Mouse (Mus musculus): ENCODE data around the gene Pdgfb. TPM values are rescaled to one million over a fixed set of nuclear protein-coding genes. Genes with fewer than 3 reads are reported as not detected.

The Pdgfb gene
- polyA plus RNA-seq, 1 experiment from 2014 or later: 10.0 TPM

DNA sequence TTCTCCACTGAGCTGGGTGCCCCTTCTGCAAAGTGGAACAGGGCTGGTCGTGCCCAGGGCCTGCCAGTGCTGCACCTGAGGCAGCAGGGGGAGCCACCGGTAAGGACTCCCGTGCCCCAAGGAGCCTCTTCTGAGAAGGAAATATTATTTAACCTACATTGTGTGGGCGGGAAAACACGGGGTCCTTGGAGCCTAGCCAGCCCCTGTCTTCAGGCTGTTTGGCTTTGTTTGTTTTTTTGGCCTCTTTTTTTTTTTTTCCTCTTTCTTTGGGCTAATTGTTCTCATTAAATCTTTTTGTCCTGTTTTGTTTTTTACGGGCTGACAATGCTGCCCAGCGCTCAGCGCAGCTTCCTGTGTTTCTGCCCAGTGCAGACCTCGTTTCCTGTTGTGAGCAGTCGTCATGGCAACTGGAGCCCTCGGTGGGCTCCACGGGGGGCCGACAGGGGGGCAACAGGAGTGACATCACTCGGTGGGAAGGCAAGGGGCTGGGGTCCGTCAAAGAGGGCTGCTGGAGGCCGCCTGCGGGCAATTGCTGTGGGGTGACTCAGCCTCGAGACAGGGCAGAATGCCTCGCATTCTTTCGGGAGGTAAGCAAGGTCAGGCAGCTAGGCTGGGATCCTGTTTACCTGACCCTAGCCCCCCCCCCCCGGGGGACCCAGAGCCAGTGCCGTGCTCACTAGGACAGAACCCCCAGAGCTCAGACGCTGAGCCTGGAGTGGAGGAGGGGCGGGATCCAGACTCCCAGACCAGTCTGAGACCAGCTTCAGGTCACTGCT is 64.3 kb downstream of the Pdgfb start:
- H3K4me3 ChIP-seq (ENCODE audit: inconsistent target): no peak overlapping the region
- H3K36me3 ChIP-seq (ENCODE audit: inconsistent target): no peaks in the 10 kb centered on the region
- 11% methylated on average over 24 of the region's 24 CpGs for WGBS (ENCODE audit: missing documents)
- no peak overlapping the region for H3K27ac ChIP-seq
- H3K79me2 ChIP-seq (ENCODE audit: inconsistent target): no peaks in the 10 kb centered on the region

- no peaks in the 10 kb centered on the region for H3K79me2 ChIP-seq (ENCODE audit: inconsistent target)
- no peak overlapping the region for H3K27ac ChIP-seq
- WGBS (ENCODE audit: missing documents): 92% methylated on average over 6 of the region's 6 CpGs
- no peaks in the 10 kb centered on the region for H3K36me3 ChIP-seq (ENCODE audit: inconsistent target)
- H3K4me3 ChIP-seq (ENCODE audit: inconsistent target): no peak overlapping the region
Measured at GRCm38 (mm10) chr15:79947681-79948080, 67.1 kb downstream of the Pdgfb start.

GRCm38 (mm10) chr15:79946790-79947189 is 68.0 kb downstream of the Pdgfb start:
- Histone ChIP-seq H3K4me3 (ENCODE audit: inconsistent target) (no peak overlapping the region), H3K27ac (no peak overlapping the region), H3K79me2 (ENCODE audit: inconsistent target) (no peaks in the 10 kb centered on the region), H3K36me3 (ENCODE audit: inconsistent target) (no peaks in the 10 kb centered on the region)
- WGBS (ENCODE audit: missing documents): 87% methylated on average over 9 of the region's 9 CpGs

GRCm38 (mm10) chr15:79946022-79946421 is 68.8 kb downstream of the Pdgfb start:
- 17% methylated on average over 4 of the region's 4 CpGs for WGBS (ENCODE audit: missing documents)
- H3K79me2 ChIP-seq (ENCODE audit: inconsistent target): no peaks in the 10 kb centered on the region
- H3K4me3 ChIP-seq (ENCODE audit: inconsistent target): no peak overlapping the region
- no peak overlapping the region for H3K27ac ChIP-seq
- no peaks in the 10 kb centered on the region for H3K36me3 ChIP-seq (ENCODE audit: inconsistent target)

Other genes with a start within 250 kb of the Pdgfb start
- 16.8 to 18.9 TPM (median 17.3 TPM) in 3 replicates for gene Dnal4, start 237.1 kb downstream of the Pdgfb start, polyA plus RNA-seq (2018)
- gene Nptxr, start 210.2 kb downstream of the Pdgfb start, polyA plus RNA-seq (2018): 0.20 to 0.89 TPM (median 0.76 TPM) in 3 replicates
- gene Npcd, start 180.7 kb downstream of the Pdgfb start, polyA plus RNA-seq (2018): not detected in 3 replicates
- 5.7 to 7.7 TPM (median 6.8 TPM) in 3 replicates for gene Cbx6, start 180.3 kb downstream of the Pdgfb start, polyA plus RNA-seq (2018)
- 22.8 to 91.0 TPM (median 42.5 TPM) in 3 replicates for gene Apobec3, start 123.3 kb downstream of the Pdgfb start, polyA plus RNA-seq (2018)
- 1.2 to 5.5 TPM (median 4.3 TPM) in 3 replicates for gene Cbx7, start 43.9 kb downstream of the Pdgfb start, polyA plus RNA-seq (2018)
- gene Syngr1, start 76.4 kb upstream of the Pdgfb start, polyA plus RNA-seq (2018): 139 to 428 TPM (median 314 TPM) in 3 replicates
- gene Rpl3, start 76.9 kb upstream of the Pdgfb start, polyA plus RNA-seq (2018): 633 to 940 TPM (median 770 TPM) in 3 replicates
- gene Tab1, start 118.2 kb upstream of the Pdgfb start, polyA plus RNA-seq (2018): 10.5 to 14.4 TPM (median 12.8 TPM) in 3 replicates
- 0.03 TPM in 1 of 3 replicates, not detected in the others for gene Mgat3, start 158.7 kb upstream of the Pdgfb start, polyA plus RNA-seq (2018)
- gene Mief1, start 219.0 kb upstream of the Pdgfb start, polyA plus RNA-seq (2018): 11.6 to 15.1 TPM (median 13.3 TPM) in 3 replicates
- not detected in 3 replicates for gene AC140267.1, start 220.9 kb upstream of the Pdgfb start, polyA plus RNA-seq (2018)
- 80.3 to 97.1 TPM (median 95.4 TPM) in 3 replicates for gene Atf4, start 240.2 kb upstream of the Pdgfb start, polyA plus RNA-seq (2018)
- 26.4 to 49.1 TPM (median 28.5 TPM) in 3 replicates for gene Rps19bp1, start 249.3 kb upstream of the Pdgfb start, polyA plus RNA-seq (2018)